Mouse (Mus musculus) lung, embryonic 15.5 days (tissue): ENCODE results near the gene Tex14. TPM values are rescaled to one million over a fixed set of nuclear protein-coding genes. Genes with fewer than 3 reads are reported as not detected.

Experiments
- ATAC-seq: fragments of 200-750 bp; cut with Nextera tagmentation; 2 replicates; pipeline ENCODE4 v1.8.0; 2017; ENCODE audit warnings: moderate number of reproducible peaks, borderline replicate concordance; ENCODE audit not compliant: low FRiP score, low TSS enrichment; ENCODE audit errors: extremely low read depth
- H3K27ac ChIP-seq: fragments of 300-500 bp; sonication (generic); 2 replicates; pipeline ENCODE4 v1.5.1; 2015; ENCODE audit warnings: moderate library complexity, mild to moderate bottlenecking, inconsistent platforms
- H3K27me3 ChIP-seq: fragments of 300-500 bp; sonication (generic); 2 replicates; pipeline ENCODE4 v1.6.1; 2015; ENCODE audit warnings: inconsistent platforms
- H3K36me3 ChIP-seq: fragments of 300-500 bp; sonication (generic); 2 replicates; pipeline ENCODE4 v1.6.1; 2015; ENCODE audit warnings: inconsistent platforms
- H3K4me1 ChIP-seq: fragments of 300-500 bp; sonication (generic); 2 replicates; pipeline ENCODE4 v1.6.1; 2015; ENCODE audit warnings: inconsistent platforms
- H3K4me2 ChIP-seq: fragments of 300-500 bp; sonication (generic); 2 replicates; pipeline ENCODE4 v1.6.1; 2015; ENCODE audit warnings: inconsistent platforms, mild to moderate bottlenecking, moderate library complexity
- H3K4me3 ChIP-seq: fragments of 300-500 bp; sonication (generic); 2 replicates; pipeline ENCODE4 v1.5.1; 2015; ENCODE audit warnings: mild to moderate bottlenecking, inconsistent platforms
- H3K9ac ChIP-seq: fragments of 300-500 bp; sonication (generic); 2 replicates; pipeline ENCODE4 v1.6.1; 2015; ENCODE audit warnings: inconsistent platforms
- H3K9me3 ChIP-seq: fragments of 300-500 bp; sonication (generic); 2 replicates; pipeline ENCODE4 v1.6.1; 2016; ENCODE audit warnings: inconsistent platforms
- WGBS: fragments of 180-500 bp; shearing (Covaris S2); methylation state at CpG from one replicate; pipeline ENCODE4 v1.1.7; 2015; 5-methylcytosine and 5-hydroxymethylcytosine counted together
- polyA plus RNA-seq: library from polyadenylated mRNA; unstranded; fragments of >200 nt; fragmentation: Nextera tagmentation; extraction: Ambion mirVana; gene quantifications from 2 replicates; pipeline ENCODE4 v1.2.1, GENCODE M21; 2015

Gene Tex14
- polyA plus RNA-seq, 1 experiment from 2014 or later = 0.46 TPM

GRCm38 (mm10) chr11:87580543-87581085 lies 175.7 kb downstream of the Tex14 start:
- peaks cover 54% of the 10 kb centered on the region for H3K4me1 ChIP-seq
- peak overlapping the region; percentile 82 for H3K4me2 ChIP-seq
- no peak overlapping the region for H3K4me3 ChIP-seq
- H3K9ac ChIP-seq = no peak overlapping the region
- no peaks in the 10 kb centered on the region for H3K9me3 ChIP-seq
- WGBS = 48% methylated on average over 9 of the region's 10 CpGs
- no peak for ATAC-seq
- peak overlapping the region; percentile 84 for H3K27ac ChIP-seq
- no peaks in the 10 kb centered on the region for H3K27me3 ChIP-seq
- no peaks in the 10 kb centered on the region for H3K36me3 ChIP-seq

DNA sequence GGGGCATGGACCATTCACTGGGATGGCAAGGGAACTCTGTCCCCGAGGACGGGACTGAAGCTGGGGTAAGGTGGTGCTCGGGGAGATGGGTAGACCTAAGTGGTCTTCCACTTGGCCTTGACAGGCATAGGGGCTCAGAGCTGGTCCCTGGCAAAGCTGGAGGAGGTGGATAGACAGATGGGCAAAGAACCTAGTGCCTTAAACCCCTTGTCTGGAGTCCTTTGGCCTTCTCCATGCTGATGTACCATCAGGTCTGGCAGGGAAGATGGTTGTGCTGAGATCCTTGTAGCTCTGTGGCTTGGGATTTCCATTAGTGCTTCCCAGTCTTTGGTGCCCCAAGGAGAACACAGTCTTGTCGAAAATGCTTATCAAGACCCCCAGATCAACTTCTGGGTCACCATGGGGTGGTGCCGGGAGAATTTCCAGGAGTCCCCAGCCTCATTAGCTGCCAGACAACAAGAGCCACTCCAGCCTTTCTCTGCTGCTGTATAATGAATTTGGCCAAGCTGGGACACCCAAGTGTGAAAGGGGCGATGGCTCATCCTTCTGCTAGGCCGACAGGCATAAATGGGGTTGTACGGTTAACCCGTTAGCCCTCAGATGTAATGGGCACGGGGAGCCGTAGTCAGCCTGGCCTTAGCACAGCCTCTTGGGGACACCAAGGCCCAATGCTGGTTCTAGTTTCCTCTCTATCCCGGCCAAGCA lies 176.4 kb downstream of the Tex14 start:
- Histone ChIP-seq H3K36me3 (no peaks in the 10 kb centered on the region), H3K4me2 (peak overlapping the region; percentile 82; the same call in 1 of the 2 replicates), H3K27ac (no peak overlapping the region), H3K4me1 (peaks cover 56% of the 10 kb centered on the region), H3K9me3 (no peaks in the 10 kb centered on the region), H3K9ac (no peak overlapping the region), H3K27me3 (no peaks in the 10 kb centered on the region), H3K4me3 (no peak overlapping the region)
- 87% methylated on average over 12 of the region's 12 CpGs for WGBS
- ATAC-seq = no peak

DNA sequence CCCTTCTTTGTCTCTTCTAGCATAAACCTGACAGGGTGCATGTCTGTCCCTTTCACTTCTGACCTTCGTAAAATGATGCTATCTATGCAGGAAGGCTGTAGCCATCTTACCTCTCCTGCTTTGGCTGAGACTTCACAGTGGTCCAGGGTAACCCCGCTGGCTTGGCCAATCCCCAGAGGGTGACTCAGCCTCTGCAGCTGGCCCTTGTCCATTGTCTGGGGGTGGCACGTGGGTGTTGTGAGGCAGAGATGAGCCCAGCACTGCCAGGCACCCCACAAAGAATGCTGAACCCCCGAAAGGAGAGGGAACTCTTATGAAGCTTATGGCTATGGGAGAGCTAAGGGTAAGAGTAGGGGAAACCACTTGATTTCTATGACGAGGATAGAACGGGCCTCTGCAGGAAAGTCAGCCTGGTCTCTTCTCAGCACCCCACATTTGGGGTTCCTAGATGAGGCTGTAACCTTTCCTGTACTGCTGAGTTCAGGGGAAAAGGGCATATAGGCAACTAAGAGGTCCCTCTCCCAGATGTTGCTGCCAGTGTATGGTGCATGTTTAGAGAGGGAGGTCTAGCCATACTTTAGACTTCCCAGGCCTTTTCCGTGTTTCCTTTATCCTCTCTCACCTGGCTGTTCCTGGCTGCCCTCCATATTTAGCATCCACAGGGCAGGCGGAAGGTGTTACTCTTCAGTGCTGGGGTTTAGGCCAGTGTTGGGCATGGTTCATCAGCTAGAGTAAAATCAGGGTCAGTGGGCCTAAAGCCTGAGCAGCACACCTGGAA lies 177.3 kb downstream of the Tex14 start:
- Histone ChIP-seq H3K36me3 (no peaks in the 10 kb centered on the region), H3K4me3 (no peak overlapping the region), H3K9me3 (no peaks in the 10 kb centered on the region), H3K27ac (no peak overlapping the region), H3K4me1 (peaks cover 61% of the 10 kb centered on the region), H3K27me3 (no peaks in the 10 kb centered on the region), H3K9ac (no peak overlapping the region), H3K4me2 (no peak overlapping the region)
- ATAC-seq = no peak
- WGBS = 74% methylated on average over 8 of the region's 8 CpGs

DNA sequence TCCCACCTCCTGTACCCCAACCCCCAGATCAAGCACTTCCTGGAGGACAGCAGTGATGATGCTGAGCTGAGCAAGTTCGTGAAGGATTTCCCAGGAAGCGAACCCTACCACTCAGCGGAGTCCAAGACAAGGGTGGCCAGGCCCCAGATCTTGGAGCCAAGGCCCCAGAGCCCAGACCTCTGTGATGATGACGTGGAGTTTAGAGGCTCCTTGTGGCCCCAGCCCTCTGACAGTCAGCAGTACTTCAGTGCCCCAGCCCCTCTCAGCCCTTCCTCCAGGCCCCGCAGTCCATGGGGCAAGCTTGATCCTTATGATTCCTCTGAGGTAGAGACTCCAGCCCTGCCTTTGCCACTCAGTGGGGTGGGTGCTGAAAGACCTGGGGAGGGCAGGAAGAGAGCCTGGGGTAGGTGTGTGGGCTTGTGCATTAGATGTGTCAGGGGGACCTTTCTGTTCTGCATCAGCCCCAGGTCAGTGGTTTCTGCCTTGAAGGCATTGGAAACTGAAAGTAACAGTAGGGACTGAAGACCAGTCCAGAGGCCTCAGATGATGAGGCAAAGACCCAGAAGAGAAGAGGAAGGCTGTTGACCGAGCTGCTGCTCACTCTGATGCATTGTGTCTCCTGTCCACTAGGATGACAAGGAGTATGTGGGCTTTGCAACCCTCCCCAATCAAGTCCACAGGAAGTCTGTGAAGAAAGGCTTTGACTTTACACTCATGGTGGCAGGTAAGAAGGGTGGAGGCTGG lies 178.6 kb downstream of the Tex14 start:
- no peak overlapping the region; the same call in 1 of the 2 replicates for H3K27ac ChIP-seq
- no peak overlapping the region for H3K4me2 ChIP-seq
- WGBS = 75% methylated on average over 6 of the region's 6 CpGs
- no peak for ATAC-seq
- no peaks in the 10 kb centered on the region for H3K36me3 ChIP-seq
- peaks cover 56% of the 10 kb centered on the region for H3K4me1 ChIP-seq
- no peaks in the 10 kb centered on the region for H3K27me3 ChIP-seq
- H3K9me3 ChIP-seq = no peaks in the 10 kb centered on the region
- no peak overlapping the region for H3K9ac ChIP-seq
- H3K4me3 ChIP-seq = no peak overlapping the region

DNA sequence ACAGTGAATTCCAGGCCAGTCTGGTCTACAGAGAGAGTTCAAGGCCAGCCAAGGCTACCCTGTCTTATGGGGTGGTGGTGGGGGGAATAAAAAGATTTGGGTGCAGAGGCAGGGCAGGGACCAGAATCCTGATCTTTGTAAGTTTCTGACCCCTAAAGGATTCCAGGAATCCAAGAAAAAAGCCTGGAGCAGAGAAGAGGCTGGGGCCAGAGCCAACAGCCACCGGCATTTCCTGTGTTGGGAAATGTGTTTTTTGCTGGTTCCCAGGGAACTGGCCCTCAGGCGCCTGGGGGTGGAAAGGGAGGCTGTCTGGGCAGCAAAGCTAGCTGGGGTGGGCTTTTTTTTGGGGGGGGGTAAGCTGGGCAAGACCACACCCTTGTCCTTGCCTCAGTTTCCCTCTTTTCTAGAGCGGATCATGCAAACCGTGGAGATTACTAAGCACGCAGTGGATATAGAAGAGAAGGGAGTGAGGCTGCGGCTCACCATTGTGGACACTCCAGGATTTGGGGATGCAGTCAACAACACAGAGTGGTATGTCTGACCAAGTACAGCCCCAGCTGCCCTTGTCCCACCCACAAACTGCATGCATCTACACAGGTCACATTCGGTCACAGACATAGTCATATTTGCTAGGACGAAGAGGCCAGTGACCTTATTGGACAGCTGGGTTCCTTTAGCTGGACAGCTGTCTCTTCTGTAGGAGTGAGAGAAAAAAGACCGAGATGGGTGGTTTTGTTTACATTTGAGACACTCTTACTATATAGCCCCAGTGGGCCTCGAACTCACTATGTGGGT lies 180.0 kb downstream of the Tex14 start:
- H3K36me3 ChIP-seq = no peaks in the 10 kb centered on the region
- WGBS = 57% methylated on average over 10 of the region's 10 CpGs
- ATAC-seq = peak; percentile 39; the same call in 1 of the 2 replicates
- H3K4me3 ChIP-seq = no peak overlapping the region
- H3K9ac ChIP-seq = no peak overlapping the region
- H3K4me1 ChIP-seq = peaks cover 60% of the 10 kb centered on the region
- H3K27me3 ChIP-seq = no peaks in the 10 kb centered on the region
- H3K27ac ChIP-seq = peak overlapping the region; percentile 85
- H3K9me3 ChIP-seq = no peaks in the 10 kb centered on the region
- H3K4me2 ChIP-seq = no peak overlapping the region

- WGBS = 79% methylated on average over 5 of the region's 5 CpGs
- no peak overlapping the region for H3K9ac ChIP-seq
- no peak overlapping the region for H3K4me3 ChIP-seq
- H3K4me2 ChIP-seq = no peak overlapping the region
- no peak overlapping the region for H3K27ac ChIP-seq
- ATAC-seq = no peak
- H3K9me3 ChIP-seq = no peaks in the 10 kb centered on the region
- no peaks in the 10 kb centered on the region for H3K27me3 ChIP-seq
- no peaks in the 10 kb centered on the region for H3K36me3 ChIP-seq
- H3K4me1 ChIP-seq = peaks cover 55% of the 10 kb centered on the region
Measured at GRCm38 (mm10) chr11:87587211-87587874, 182.5 kb downstream of the Tex14 start.

GRCm38 (mm10) chr11:87589605-87590004 lies 184.7 kb downstream of the Tex14 start:
- 85% methylated on average over 8 of the region's 8 CpGs for WGBS
- H3K4me1 ChIP-seq = peaks cover 68% of the 10 kb centered on the region
- no peak overlapping the region for H3K9ac ChIP-seq
- ATAC-seq = no peak
- 0 out of 2 replicates have a peak, but pooled peaks cover 7% of the 10 kb centered on the region for H3K36me3 ChIP-seq
- H3K9me3 ChIP-seq = no peaks in the 10 kb centered on the region
- H3K27ac ChIP-seq = no peak overlapping the region
- no peak overlapping the region for H3K4me3 ChIP-seq
- peak overlapping the region; percentile 67; the same call in 1 of the 2 replicates for H3K4me2 ChIP-seq
- H3K27me3 ChIP-seq = no peaks in the 10 kb centered on the region

DNA sequence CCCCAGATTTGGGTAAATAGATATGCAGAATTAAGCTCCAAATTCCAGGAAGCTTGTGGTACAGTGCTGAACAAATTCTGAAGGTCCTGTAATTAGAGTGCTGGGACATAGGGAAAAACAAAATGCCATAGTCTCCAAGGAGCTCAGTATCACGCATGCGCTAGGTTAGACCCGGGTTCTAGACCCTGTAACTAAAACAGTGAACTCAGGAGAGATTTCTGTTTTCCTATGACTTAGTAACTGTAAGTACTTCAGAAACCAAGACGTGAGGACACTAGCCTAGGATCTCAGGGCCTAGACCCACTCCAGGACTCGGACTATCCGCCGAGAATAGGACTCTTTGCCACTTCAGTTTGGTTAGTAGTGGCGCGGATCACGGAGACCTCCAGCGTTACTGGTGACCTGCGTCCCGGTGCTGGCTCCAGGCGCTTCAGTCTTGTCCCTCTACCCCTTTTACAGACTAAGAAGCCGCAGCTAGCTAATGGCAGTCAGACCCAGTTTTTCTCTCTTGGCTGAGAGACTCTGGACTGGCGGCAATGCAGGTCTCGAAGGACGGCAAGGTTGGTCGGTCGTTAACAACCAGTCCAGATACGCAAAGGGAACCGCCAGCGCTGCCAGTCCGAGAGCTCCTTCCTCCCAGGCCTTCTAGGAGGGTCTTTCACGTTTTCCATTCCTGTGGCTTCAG lies 186.1 kb downstream of the Tex14 start:
- peak overlapping the region; percentile 88 for H3K9ac ChIP-seq
- H3K4me2 ChIP-seq = peak overlapping the region; percentile 67
- peak overlapping the region; percentile 90 for H3K27ac ChIP-seq
- peak overlapping the region; percentile 61 for H3K4me3 ChIP-seq
- H3K4me1 ChIP-seq = peaks cover 65% of the 10 kb centered on the region
- 0 out of 2 replicates have a peak, but pooled peaks cover 7% of the 10 kb centered on the region for H3K36me3 ChIP-seq
- WGBS = under 1% methylated on average over 25 of the region's 25 CpGs
- ATAC-seq = no peak
- H3K27me3 ChIP-seq = no peaks in the 10 kb centered on the region
- H3K9me3 ChIP-seq = no peaks in the 10 kb centered on the region

- peaks cover 8% of the 10 kb centered on the region; the same call in 1 of the 2 replicates for H3K36me3 ChIP-seq
- no peaks in the 10 kb centered on the region for H3K27me3 ChIP-seq
- peak within 1 kb of the TSS; percentile 88 for H3K9ac ChIP-seq
- H3K4me3 ChIP-seq = peak within 1 kb of the TSS; percentile 61
- WGBS = under 1% methylated on average over 59 of the region's 61 CpGs
- ATAC-seq = peak; percentile 97
- H3K9me3 ChIP-seq = no peaks in the 10 kb centered on the region
- peak within 1 kb of the TSS; percentile 94 for H3K4me2 ChIP-seq
- peaks cover 71% of the 10 kb centered on the region for H3K4me1 ChIP-seq
- peak within 1 kb of the TSS; percentile 93 for H3K27ac ChIP-seq
Measured at GRCm38 (mm10) chr11:87591526-87592353, 186.9 kb downstream of the Tex14 start, which contains the start of gene Mtmr4. Gene Mtmr4 (plus strand): TSS chr11:87592162.
